Mouse (Mus musculus): ENCODE measurements around the gene Gm45808.

The Gm45808 gene

DNA sequence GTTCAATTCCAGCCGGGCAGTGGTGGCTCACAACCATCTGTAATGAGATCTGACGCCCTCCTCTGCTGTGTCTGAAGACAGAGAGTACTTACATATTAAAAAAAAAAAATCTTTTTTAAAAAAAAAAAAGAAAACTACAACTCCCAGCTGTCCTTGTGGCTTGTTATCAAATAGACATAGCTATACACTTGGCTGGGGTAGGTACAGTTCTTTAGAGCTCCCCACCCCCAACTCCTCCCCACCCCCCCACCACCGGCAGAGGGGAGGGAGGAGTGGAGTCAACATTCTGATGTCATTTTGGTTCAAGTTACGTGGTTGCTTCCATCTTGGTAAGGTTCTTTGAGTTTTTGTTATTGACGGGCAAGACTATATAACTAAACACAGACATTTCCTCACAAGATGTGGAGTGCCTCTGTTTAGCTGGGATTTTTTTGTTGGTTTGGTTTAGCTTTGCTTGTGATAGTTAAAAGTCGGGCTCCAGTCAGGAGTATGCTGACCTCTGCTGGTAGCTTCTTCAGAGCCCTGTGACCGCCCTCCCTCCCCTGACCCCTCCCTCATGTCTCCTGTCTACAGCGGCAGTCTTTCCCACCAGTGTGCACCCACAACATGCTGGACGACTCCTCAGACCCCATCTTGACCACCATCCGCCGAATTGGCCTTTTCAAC, 39.2 kb downstream of the Gm45808 start:
- peak; percentile 42 for DNase-seq (ENCODE audit: low read depth)

DNA sequence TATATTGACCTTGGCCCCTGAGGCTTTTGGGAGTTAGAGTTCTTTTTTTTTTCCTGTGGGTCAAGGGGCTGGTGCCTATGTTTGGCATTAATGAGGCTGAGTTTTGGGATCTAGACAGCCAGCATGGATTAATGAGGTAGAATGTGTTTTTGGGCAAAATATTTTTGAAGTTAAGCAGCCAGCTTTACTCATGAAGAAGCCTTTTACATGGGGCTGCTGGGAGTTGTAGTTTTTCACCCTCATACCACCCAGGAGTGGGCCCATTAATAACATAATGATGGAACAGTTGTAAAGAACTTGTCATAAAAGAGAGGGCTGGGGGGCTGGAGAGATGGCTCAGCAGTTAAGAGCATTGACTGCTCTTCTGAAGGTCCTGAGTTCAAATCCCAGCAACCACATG, 40.0 kb downstream of the Gm45808 start:
- no peak for DNase-seq (ENCODE audit: low read depth)

DNA sequence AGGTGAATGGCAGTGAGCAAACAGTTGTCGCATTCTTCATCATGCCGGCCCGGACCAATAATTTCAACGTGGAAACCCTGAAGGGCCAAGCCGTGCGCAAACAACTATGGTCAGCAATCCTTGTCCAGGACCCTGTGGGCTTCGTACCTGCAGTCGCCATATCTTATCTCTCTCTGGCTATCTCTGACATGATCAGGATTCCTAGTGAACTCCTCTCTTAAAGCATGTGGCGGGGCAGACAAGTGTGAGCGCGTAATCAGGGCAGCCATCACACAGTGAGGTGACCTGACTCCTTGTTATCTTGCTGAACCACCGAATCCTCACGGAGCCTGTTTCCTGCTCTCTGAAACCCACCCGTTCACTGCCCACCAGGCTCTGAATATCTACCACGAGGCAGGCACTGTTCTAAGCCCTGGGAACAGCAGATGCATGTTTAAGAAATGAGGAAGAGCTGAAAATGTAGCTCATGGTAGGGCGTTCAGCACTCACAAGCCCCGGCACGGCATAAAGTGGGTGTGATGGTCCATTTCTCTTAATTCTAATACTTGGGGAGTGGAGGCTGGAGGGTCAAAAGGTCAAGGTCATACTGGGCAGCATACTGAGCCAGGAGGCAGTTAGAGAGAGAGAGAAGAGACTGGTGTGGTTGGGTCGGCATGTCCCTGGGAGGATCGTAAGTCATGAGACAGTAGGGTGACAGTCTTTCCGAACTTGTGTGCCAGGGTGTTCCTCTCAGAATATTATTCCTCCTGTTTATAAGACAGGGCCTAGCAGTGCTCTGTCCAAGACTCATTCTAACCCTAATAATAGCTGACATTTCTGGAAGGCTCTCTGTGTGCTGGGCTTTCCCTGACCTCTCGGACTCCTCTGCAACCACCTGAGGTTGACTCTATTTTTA, 42.8 kb downstream of the Gm45808 start:
- DNase-seq (ENCODE audit: low read depth) = no peak

DNA sequence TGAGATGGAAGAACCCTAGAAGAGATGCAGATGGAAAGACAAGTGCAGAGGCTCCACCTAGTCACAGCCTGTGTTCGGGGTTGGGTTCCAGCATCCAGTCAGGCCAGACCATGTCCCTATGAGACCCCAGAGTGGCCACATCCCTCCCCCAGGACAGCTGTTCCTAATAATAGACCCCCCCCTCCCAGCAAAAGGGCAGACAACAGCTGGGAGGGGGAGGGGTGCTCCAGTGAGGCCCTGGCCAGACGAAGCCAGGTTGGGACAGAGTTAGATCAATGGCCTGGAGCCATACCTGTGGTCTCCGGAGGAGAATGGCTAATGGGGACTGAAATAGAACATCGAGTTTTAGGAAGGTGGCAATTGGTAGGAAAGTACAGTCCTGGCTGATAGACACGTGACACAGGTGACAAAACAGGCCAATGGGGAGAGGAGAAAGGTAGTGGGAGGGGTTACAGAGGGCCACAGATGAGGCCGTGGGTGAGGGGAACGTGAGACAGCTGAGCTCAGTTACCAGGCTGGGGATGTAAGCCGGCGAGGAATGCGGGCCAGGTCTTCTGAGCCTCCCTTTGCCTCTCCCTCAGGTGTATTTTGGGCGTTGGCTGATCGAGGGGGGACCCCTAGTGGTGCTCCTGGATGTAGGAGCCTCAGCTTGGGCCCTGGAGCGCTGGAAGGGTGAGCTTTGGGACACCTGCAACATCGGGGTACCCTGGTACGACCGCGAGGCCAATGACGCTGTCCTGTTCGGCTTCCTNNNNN, 48.9 kb downstream of the Gm45808 start, which contains the start of gene Ruvbl2:
Gene Ruvbl2, minus strand, starts transcription at position 576 of the 756 bp plus-strand sequence.
- DNase-seq (ENCODE audit: low read depth) = no peak

DNA sequence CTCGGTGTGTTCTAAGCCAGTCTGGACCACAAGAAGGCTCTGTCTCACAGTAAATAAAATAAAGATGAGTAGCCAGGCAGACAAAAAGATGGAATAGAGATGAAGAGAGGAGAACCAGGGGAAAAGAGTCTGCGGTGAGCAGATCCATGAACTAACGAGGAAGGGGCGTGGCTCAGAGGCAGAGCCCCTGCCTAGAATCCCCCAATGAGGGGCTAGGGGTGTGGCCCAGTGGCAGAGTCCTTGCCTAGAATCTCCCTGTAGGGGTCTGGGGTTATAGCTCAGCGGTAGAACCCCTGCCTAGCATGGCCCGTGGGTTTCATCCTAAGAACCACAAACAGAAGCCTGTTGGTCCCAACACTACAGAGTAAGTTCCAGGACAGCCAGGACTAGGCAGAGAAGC, 49.6 kb downstream of the Gm45808 start:
- DNase-seq (ENCODE audit: low read depth) = no peak

DNA sequence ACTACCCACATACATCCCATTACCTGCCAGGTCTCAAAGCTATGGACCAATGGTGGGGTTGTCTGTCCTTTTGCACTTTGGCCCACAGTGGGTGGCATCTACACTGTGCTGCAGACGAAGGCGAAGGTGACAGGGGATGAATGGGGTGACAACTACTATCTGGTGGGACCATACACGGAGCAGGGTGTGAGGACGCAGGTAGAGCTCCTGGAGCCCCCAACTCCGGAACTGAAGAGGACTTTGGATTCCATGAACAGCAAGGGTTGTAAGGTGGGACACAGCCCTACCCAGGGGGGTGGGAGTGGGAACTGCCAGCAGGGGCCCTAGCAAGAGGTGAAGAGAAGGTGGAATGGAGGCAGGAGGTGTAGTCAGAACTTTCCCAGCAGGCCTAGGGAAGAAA, 50.2 kb downstream of the Gm45808 start:
- DNase-seq (ENCODE audit: low read depth) = no peak

DNA sequence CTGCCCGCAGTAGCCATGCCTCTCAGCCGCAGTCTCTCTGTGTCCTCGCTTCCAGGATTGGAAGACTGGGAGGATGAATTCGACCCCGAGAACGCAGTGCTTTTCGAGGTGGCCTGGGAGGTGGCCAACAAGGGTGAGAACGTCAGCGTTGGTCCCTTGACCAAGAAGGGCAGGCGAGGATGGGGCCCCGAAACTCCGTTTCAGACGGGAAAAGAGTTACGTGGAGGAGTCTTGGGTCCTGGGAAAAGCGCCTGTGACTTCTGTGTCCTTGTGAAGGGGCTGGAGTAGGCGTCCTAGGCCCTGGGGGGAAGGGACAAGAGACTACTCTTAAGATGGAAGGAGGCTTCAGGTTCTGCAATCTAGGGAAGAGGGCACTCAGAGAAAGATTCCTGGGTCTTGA, 51.6 kb downstream of the Gm45808 start:
- DNase-seq (ENCODE audit: low read depth) = no peak

DNA sequence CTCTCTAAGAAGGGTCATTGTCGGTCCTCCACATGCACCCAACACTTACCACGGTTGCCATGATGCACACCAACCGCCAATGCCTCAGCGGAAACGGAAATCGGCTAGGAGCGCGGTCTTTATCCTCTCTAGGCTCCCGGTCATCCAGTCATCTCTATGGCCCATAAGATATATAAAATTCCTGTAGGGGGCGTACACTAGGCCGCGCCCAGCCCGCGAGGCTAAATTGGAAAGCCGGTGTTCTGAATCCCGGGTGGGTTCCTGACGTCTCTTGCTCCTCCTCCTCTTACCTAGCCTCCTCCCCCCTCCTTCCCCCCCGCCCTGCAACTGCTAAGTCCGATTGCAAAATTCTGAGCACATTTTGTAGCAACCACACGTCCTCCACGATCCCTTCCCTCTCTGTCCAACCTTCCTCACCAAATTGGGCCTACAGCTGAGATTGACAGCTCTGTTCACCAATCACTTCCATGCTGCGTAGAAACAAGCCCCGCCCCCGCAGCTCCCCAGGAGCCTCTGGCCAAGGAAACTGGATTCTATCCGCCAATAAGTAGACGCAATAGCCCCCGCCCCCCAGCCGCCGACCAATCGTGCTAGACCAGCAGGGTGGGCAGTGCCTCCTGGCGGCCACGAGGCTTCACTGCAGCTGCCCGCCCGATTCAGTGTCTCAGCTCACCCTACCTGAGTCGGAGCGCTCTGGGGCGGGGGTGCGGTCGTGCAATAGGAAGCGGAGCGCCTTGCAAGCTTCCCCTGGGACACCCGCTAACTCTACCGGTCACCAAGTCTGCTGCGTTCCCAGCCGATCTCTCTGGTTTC, 52.2 kb downstream of the Gm45808 start, which contains the start of gene Gys1:
Gene Gys1, plus strand, starts transcription at position 642 of the 813 bp plus-strand sequence.
- DNase-seq (ENCODE audit: low read depth) = peak; percentile 100

DNA sequence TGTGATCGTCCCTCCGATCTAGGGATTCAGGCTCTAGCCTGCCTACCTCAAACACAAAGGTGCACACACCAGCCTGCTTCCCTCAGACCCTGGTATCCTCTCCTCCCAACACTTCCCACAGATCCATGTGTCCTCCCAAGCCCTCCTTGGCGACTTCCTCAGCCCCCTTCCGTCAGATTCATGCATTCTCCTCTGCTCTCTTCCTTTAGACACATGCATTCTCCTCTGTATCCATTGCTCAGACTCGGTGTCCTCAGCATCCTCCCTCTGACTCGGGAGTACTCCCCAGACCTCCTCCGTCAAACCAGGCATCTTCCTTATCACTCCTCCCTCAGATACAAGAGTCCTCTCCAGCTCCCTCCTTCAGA, 52.8 kb downstream of the Gm45808 start:
- no peak for DNase-seq (ENCODE audit: low read depth)

DNA sequence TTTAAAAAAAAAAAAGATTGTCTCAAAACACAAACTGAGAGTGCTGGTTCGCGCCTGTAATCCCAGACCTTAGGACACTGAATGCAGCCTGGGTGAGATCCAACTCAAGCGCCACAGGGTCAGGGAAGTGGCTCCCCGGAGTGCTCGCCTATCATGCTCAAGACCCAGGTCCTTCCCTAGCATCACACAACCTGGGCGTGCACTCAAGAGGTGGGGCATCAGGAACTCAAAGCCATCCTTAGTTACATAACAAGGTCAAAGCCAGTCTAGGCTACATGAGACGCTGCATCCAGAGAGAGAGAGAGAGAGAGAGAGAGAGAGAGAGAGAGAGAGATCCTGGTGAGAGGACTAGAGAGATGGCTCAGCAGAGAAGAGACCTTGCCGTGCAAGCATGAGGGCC, 60.1 kb downstream of the Gm45808 start:
- DNase-seq (ENCODE audit: low read depth) = no peak

DNA sequence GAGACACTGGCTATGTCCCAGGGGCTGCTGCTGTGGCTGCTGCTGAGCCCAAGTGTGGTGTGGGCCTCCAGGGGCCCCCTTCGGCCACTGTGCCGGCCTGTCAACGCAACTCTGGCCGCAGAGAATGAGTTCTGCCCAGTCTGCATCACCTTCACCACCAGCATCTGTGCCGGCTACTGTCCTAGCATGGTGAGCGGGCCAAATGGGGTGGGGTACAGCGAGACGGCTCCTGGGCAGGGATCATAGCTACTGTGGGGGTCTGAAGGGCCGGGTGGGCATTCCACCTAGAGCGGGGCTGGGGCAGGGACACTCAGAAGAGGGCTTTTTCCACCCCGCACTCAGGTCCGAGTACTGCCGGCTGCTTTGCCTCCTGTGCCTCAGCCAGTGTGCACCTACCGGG, 65.4 kb downstream of the Gm45808 start:
- DNase-seq (ENCODE audit: low read depth) = no peak

DNA sequence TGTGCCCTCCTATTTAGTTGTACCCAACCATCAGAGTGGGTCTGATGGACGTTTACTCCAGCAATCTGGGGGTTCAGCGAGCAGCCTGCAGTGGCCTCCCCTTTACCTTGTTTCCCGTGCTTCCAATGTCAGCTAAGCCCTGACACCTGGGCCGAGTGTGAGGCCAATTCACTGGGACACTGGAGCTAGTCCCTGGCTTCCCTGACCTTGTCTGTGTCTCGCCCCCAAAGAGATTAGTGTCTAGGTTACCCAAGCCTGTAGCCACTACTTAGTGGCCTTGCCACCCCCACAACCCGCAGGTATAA, 66.0 kb downstream of the Gm45808 start, which contains the start of gene Lhb:
Gene Lhb, plus strand, starts transcription at position 206 of the 305 bp plus-strand sequence.
- DNase-seq (ENCODE audit: low read depth) = no peak

DNA sequence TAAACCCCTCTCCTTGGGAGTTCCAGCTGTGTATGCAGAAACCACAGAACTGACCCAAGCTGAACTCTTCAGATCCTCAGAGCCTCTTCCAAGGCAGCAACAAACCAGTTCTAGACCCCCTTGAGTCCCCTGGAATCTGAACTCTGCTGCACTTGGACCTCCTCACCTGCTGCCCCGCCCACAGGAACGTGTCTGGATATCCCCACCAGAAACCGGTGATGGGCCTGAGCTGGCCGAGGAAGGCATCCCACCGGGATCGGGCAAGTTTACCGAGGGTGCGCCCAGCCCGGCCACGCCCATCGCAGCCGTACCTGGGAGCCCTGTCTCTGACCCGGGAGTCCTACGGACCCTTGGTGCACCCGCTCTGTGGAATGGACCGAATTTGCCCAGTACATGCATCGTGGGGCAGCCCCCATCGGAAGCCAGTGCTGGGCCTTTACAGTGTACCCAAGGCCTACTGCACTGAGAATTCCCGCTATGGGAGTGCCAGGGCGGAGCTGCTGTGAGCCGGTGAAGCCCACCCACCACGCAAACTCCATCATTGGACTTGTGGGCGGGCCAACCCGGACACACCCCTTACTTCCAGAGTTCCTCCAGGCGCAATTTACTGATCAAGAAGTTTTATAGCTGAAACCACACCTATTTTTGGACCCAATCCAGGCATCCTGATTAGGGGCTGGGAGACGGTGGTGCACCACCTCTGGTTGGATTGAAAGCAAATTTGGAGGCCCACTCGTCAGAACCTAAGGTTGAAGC, 66.6 kb downstream of the Gm45808 start:
- no peak for DNase-seq (ENCODE audit: low read depth)

DNA sequence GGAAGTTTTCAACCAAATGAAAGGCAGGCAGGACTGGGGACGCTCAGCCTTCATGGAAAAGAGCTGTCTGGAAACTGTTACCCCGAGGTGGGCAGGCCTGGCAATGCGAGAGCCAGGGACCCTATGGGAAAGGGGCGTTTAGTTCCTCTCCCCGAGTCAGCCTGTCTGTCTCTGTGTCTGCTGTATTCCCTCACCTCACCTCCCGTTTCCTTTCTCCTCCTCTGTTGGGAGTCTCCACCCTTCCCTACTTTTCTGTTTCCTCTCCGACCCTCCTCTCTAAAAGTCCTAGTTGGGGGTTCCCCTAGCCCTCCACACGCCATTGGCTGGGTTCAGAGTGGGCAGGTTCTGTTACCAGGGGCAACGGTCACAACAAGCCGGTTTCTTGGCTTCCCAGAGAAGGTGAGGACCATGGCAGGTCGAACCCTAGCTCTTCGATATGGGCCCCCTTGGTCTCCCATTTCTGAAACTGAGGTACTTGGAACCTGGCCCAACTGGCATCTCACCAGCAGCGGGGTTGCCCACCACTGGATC, 68.6 kb downstream of the Gm45808 start:
- no peak for DNase-seq (ENCODE audit: low read depth)

Data from c-Kit-positive CD71-positive TER-119-negative erythroid progenitor cells, embryonic 14.5 days (primary cell).